Mouse (Mus musculus): Measurements from ENCODE around the gene Ndufb4. TPM values are rescaled to one million over a fixed set of nuclear protein-coding genes. Genes with fewer than 3 reads are reported as not detected.
A peak's percentile ranks its signal among the peaks of the same experiment; 100 is the strongest.
"Not testable (repeated sequence)": the region's sequence is repeated elsewhere in the genome, so short reads cannot be mapped to it uniquely, and the experiment has no call there.

The Ndufb4 gene
- total RNA-seq (2021): 100 to 1,000 TPM; 124 to 128 TPM

DNA sequence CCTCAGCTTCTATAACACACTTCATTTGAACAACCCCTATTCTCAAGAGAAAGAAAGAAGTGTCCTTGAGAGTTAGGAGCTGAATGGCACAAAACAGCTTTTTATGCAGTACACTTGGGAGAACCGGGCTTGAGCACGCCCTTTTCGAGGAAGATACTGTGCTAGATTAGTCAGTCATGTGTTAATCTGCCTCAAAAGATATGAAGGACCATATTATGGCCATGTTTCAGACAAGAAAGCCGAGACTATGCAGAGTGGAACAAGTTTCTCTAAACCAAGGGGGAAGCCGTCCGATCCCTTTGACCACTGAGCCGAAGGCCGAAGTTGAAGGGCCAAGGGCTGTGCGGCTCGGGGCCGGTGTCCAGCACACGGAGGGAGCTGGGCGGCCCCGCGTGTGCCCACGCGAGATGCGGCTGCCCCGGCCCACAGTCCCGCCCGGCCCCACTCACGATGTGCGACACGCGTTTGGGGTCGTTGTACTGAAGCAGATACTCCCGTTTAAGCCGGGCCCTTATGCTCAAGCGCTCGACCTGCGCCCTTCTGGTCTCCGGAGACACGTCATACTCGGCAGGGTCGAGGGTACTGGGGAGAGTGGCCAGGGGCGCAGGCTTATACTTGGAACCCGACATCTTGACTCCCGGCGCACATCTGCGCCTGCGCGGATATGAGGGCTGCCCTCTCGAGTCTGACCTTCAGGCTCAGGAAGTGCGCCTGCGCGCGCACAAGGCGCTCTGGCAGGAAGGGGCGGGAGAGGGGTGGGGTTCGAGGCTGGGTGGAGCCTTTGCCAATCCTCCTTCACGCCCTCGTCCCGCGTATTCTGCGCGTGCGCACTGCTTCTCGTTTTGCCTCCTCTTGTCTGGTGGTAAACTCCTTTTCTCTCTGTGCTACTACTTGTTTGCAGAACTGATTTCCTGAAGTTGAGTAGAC lies at the start of gene Ndufb4:
Ndufb4 (minus strand) TSS at position 723 of the 927 bp plus-strand sequence.
- intact Hi-C loops (cut with DNase I): loop anchor here (5.0 kb wide), 1 partner anchor 117 kb away; the partner anchor contains the start of genes Gtf2e1 and Rabl3
- DNase-seq: peak; percentile 96 to 98

DNA sequence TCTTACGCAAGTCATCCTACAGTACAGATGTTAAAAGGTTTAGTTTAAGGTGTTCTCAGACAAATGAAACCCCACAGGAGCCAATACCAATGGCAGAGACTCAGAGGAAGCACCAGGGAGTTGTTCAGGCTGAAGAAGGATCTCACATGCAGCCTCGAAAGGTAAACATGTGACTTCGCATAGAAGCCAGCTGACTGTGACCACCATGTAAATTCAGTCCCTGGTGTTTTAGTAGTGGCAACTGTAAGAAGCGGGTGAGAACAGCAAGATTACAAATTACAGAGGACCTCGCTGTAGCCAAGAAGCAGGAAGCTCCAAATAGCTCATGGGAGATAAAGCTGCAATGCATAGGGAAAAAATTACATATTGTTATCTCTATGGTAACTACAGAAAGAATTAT lies 49.6 kb upstream of the Ndufb4 start:
- no peak for DNase-seq

DNA sequence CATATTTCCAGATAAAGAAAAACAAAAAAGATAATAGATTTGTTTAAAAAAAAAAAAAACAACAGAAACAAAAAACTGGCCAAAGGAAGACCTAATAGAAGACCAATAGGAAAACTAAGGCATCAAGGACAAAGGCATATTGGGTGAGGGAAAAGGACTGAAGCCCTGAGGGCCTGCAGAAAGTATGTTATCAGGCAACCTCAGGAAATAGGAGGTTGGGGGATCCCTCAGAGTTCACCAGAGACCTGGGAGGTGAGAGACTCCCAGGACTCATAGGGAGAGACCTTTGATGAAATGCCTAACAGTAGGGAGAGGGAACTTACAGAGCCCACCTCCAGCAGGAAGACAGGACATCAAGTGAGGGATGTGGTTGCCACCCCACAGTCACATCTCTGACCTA lies 45.8 kb upstream of the Ndufb4 start:
- DNase-seq; intact Hi-C loops (cut with DNase I): not testable (repeated sequence)

More for the DNA sequence above, 49.6 kb upstream of the Ndufb4 start:
- intact Hi-C loops (cut with DNase I): no loop called here

DNA sequence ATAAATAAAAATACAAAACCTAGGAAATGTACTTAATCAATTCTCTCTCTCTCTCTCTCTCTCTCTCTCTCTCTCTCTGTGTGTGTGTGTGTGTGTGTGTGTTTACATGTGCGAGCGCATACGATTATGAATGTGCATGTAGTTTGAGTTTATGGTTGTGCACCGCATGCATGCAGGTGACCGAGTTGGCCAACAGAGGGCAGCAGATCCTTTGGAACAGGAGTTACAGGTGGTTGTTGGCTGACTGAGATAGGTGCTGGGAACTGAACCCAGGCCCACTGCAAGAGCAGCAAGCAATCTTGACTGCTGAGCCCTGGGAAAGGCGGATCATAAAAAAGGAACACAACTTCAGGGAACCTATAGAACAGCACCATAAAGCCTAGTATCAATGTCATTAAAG lies 44.5 kb upstream of the Ndufb4 start:
- no peak for DNase-seq
- intact Hi-C loops (cut with DNase I): no loop called here

DNA sequence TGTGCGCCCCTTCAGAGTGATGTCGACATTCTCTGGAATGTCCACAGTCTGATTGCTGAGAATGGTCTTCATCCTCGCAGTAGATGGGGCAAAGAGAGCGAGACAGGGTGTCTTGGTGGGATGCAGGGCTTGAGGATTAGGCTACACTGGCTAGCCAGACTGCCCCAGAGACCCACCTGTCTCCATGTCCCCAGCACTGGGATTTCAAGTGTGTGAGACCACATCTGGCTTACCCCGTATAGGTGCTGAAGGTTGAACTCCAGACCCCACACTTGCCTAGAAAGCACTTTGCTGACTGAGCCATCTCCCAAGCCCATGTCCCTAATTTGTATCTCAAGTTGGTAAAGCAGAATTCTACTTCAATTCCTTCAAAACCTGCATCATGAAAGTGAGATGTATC lies 43.0 kb upstream of the Ndufb4 start:
- DNase-seq: no peak
- intact Hi-C loops (cut with DNase I): no loop called here

DNA sequence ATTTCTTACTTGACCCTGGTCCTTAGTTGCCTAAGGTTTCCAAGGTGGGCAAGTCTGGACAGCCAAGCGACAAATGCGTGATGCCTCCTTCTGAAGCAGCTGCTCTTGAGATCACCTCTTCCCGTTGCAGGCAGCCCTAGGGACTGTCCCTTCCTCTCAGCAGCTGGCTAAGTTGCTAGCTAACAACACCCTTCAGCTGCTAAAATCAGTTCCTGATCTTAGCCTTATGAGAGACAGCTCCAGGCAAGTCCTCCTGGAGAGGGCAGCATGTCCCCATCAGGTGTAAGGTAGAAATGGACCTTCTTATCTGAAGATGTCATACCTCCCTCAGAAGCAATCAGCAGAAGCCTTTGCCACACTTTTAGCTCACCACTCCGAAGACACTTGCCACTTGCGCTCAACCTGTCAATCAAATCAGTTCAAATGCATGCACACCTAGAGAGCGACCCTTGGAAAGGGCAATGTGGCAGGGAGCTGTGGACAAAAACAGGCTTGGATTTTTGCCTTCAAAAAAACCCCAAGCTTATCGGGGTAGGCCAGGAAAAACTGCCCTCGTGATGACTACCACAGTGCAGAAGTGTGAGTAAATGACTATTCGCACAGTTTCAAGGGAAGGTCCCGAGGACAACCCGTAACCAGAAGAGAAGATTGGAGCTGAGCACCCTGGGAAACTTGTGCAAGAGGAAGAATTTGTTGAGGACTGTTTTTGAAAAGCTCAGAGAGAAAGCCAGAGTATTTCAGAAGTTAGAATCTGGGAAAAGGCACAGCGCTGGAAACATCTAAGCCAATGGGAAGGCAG lies 36.9 kb upstream of the Ndufb4 start:
- intact Hi-C loops (cut with DNase I): no loop called here
- peak; percentile 42 to 50 for DNase-seq

DNA sequence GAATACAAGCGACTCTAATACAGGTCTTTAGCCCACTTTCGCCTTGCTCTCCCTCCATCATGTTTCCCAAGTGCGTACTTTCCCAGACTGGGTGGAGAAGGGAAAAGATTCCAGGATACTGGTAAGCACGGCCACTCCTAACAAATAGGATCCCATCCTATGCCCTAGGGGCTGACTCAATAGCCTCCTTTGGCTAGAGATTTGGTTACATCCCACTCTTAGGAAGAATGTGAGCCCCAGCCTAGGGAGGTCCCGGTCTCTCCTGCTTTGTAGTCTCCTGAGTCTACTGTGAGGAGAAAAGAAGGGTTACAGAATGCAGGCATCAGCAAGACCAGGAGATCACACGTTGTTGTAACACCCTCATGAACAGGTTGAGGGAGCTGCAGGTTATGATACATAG lies 36.2 kb upstream of the Ndufb4 start:
- intact Hi-C loops (cut with DNase I): no loop called here
- DNase-seq: peak; percentile 31 to 41

DNA sequence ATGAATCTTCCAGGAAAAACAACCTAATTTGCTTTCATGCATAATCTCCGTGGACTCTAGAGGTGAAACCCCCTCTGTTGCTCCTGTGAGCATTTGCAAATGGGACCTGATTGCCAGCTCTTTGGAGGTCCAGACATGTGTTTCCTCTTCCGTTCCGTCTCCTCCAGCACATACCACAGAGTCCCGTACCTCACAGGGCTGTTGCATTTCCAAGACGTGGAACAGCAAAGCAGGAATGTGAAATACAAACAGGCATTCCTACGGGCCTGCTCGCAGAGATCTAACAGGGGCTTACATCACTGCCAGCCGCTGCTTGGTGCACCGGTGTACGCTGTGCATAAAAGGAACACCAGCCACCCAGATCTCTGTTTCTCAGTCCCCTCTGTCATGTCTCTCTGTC lies 35.7 kb upstream of the Ndufb4 start:
- intact Hi-C loops (cut with DNase I): loop anchor here (10.0 kb wide), 1 partner anchor 395 kb away; the partner anchor contains the start of gene Gsk3b
- DNase-seq: peak; percentile 15 to 31

DNA sequence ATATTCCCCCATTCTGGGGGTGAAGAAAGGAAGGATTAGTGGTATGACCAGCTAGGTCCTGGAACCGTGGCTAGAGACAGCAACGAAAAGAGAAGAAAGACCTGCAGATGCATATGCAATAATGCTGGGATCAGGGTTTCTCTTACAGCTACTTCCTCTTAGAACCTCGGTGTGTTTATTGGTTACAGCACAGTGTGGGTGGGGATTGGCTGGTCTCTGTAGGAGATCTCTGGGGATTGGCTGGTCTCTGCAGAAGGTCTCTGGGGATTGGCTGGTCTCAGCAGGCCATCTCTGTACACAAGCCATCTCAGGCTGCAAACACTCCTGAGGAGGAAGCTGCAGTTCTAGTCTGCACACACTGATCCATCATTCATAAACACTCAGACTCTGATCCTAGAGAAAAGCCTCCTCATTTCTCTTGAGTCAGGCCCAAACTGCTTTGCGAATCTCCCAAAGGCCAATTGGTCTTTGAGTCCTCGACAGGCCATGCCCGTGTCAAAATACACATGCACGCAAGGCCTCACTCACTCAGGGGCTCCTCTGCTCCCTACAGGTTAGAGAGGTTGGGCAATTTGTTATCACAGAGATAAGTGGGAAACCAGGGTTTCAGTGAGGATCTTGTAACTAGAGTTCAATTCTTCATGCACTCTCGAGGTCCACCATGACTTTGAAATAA lies 35.1 kb upstream of the Ndufb4 start:
- DNase-seq: peak; percentile 36 to 41
- intact Hi-C loops (cut with DNase I): loop anchor here (10.0 kb wide), 1 partner anchor 395 kb away; the partner anchor contains the start of gene Gsk3b

DNA sequence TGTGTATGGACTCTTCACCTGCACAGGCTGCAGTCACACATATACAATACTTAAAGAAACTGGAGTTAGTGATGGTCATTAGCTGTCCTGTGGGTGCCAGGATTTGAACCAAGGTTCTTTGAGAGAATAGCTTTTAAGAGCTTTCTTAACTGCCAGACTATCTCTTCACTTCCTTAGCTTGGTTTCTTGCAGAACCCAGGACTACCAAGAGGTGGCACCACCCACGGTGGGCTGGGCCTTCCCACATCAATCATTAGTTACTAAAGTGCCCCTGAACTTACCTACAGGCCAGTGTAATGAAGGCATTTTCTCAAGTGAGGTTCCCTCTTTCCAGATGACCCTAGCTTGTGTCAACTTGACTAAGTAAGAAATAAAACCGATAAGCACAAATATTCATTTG lies 33.9 kb upstream of the Ndufb4 start:
- intact Hi-C loops (cut with DNase I): loop anchor here (10.0 kb wide), 1 partner anchor 397 kb away; the partner anchor contains the start of gene Gsk3b
- DNase-seq: peak; percentile 14 to 41

DNA sequence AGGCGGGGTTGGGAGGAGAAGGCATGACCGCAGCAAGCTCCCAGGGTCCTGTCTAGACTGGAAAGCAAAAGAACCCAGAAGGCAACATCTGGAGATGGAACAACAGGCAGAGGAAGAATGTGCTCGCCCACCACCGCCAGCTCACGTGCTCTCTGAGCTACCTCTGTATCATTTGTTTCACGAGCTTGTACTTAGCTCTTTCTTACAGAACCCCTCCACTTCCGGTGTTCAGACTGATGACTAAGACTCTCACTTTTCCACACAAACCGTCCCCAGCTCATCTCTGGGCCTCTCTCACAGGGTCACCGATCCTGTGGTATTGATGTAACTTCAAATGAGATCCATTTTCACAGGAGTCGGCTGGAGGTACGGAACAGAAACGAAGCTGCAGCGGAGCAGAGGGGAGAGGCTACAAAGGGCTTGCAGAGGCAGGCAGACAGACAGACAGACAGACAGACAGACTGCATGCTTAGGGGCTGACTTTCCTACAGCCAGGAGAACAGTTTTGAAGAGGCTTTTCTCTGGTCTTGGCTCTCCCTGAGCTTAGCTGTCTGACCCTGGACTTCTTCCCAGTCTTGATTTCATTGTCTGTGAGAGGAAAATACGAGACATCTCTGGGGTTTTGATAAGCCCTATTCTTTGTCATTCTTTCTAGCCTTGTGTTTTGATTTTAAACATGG lies 33.2 kb upstream of the Ndufb4 start:
- DNase-seq: peak; percentile 49 to 59
- intact Hi-C loops (cut with DNase I): loop anchor here (10.0 kb wide), 1 partner anchor 397 kb away; the partner anchor contains the start of gene Gsk3b

DNA sequence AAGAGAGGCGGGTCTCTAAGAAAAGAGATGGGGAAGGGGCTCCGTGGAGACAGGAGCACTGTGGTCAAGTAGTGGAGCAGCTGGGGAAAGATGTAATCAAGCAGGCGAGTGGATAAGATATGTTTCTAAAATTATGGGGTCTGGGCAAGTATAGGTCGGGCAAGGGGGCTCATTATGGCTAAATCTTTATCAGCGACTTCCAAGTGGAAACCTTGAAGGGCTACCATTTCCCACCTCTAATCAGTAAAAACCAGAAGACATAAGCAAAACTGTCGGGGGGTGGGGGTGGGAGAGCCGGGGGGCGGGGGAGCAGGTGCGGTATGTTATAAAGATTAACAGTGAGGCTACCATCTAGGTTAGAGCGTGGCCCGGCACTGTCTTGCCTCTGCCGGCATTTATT lies 32.6 kb upstream of the Ndufb4 start:
- no peak for DNase-seq
- intact Hi-C loops (cut with DNase I): loop anchor here (10.0 kb wide), 1 partner anchor 398 kb away; the partner anchor contains the start of gene Gsk3b

DNA sequence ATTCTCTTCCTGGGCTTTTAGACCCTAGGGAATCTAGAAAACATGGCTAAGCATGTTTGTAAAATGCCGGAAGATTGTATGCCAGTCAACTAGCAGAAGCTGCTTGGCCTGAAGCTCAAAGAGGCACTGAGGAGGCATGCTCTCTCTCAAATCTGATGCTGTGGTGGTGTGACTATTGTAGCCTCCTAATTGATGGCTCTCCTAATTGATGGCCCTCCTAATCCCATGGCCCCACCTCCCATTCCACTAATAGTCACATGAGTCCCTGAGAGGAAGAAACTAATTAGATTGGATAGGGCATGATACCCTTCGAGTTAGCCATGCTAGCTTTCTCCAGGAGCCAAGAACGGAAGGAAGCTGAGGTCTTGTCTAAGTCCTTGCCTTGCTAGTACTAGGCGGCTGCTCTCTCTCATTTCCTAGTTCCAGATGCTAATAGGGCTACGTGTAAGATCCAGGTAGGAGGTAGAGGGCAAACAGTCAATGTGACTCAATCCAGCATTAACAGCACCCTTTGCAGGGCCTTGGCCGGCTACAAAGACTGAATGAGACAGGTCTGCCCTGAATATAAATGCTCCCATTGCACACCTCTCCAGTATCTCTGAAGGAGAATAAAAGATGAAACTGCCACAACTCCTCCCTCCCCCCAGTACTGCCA lies 31.8 kb upstream of the Ndufb4 start:
- peak in 1 of 2 experiments; percentile 18 for DNase-seq
- intact Hi-C loops (cut with DNase I): loop anchor here (1.0 to 10.0 kb wide), 5 partner anchors 95 to 399 kb away; partner anchors contain the start of genes Gsk3b and Lrrc58

DNA sequence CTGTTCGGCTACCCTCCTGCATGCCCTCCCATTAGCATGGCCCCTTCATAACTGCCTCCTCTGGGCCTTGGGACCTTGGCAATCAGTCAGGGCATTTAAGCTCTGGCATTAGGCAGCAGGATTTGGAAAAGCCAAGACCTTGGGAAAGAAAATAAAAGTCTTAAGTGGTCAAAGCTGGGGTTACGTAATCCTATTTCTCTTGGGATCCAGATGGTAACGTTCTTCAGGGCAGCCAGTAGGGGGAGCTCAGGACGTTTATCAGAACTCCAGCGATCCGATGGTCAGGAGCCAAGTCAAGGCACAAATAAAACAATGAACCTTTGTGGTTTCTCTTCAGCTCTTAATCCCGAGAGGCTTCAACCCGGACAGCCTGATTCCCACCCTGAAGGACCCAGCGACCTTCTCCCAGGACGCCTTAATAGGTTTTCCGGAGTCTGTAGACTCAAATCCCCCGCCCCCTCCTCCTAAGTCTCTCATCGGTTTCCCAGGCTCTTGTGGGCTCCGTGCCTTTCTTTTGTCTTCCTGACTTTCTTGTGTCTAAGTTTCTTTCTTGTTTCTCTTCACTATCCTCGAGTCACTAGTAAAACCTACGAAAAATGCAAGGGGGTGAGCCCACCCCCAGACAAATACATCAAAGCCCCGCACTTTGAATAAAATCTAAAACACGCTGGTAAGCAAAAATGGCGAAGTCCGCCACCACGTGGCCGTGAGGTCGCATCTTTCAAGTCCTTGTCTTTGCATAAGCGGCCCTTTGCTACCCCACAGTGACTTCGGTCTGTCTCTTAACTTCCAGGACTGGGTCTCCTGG lies 30.6 kb upstream of the Ndufb4 start:
- intact Hi-C loops (cut with DNase I): loop anchor here (1.0 to 10.0 kb wide), 5 partner anchors 96 to 400 kb away; partner anchors contain the start of genes Gsk3b and Lrrc58

DNA sequence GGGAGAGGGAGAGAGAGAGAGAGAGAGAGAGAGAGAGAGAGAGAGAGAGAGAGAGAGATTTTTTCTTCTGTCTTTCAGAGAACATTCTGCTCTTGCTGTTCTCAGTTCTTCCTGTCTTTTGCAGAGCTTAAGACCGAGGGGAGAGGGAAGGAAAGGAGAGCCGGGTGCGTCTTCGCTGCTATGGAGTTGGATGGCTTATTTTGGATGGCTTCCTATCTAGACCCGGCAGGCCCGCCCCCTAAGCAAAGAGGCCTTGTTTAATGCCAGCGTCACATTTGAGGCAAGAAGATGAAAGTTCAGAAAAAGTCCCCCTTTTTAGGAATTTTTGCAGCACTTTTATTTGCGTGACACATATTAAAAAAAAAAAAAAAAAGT lies 30.0 kb upstream of the Ndufb4 start:
- no peak for DNase-seq
- intact Hi-C loops (cut with DNase I): loop anchor here (2.0 to 10.0 kb wide), 4 partner anchors 97 to 401 kb away; partner anchors contain the start of genes Gsk3b and Lrrc58

More for the DNA sequence above, 30.6 kb upstream of the Ndufb4 start:
- DNase-seq: peak; percentile 92 to 94

DNA sequence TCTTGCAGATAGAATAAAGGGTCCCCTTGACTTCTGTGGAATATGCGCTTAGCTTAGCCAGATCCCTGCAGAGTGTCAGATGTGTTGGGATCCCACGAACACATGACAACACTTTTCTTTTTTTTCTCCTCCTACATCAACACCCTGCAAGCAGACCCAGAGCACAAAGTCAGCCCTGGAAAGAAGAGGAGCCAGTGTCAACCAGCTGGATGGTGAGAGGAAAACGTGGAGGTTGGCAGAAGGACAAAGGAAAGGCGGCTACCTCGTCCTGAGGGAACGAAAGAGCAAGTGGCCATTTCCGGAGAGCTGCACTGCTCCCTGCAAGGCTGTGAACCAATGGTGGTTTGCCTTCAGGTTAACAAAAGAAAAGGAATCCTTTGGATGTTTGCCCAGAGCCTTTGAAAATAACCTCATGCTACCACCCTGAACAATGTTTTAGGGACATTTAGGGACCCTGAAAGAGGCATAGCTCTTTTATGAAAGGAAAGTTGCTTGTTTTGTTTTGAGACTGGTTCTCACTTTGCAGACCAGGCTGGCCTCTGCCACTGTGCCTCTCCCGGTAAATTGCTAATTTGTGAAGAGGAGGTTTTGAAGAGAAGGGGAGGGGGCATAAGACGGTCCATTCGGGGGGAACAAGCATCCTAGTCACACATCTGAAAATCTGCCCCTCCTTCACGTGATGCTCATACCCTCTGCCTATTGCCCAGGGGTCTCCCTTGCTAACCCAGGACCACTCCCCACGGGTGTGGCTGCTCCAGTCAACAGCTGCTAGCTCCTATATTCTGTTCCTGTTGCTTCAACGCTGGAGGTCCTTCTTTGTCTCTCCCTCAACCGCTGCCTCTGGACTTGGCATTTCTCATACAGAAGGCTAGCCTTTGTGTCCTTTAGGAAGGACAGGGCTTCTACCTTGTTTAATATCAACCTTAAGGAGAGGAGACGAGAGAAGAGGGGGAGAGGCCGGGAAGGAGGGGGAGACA lies 29.2 kb upstream of the Ndufb4 start:
- peak; percentile 49 to 59 for DNase-seq
- intact Hi-C loops (cut with DNase I): loop anchor here (2.0 to 10.0 kb wide), 4 partner anchors 97 to 401 kb away; partner anchors contain the start of genes Gsk3b and Lrrc58
